Mouse (Mus musculus) thymus, postnatal 10 days (tissue): Measurements from ENCODE around the gene Gsg1l.

ENCODE experiments used
- DNase-seq, 2 experiments: peaks; one replicate each; pipeline ENCODE4 v3.0.0; 2021; ENCODE audit warnings: low spot score in 2 of 2

Gene Gsg1l

GRCm38 (mm10) chr7:125983902-125984841, 98.0 kb downstream of the Gsg1l start:
- no peak for DNase-seq

GRCm38 (mm10) chr7:125979591-125979990, 102.6 kb downstream of the Gsg1l start:
- DNase-seq: no peak

GRCm38 (mm10) chr7:125976695-125977094, 105.5 kb downstream of the Gsg1l start:
- no peak for DNase-seq

- DNase-seq: no peak
Observed at GRCm38 (mm10) chr7:125975414-125975813, 106.8 kb downstream of the Gsg1l start.

- no peak for DNase-seq
Observed at GRCm38 (mm10) chr7:125973874-125974273, 108.3 kb downstream of the Gsg1l start.

- DNase-seq: no peak
Observed at GRCm38 (mm10) chr7:125972776-125973175, 109.4 kb downstream of the Gsg1l start.

- DNase-seq: no peak
Observed at GRCm38 (mm10) chr7:125972174-125972672, 110.0 kb downstream of the Gsg1l start.

- DNase-seq: no peak
Observed at GRCm38 (mm10) chr7:125969076-125969475, 113.1 kb downstream of the Gsg1l start.

GRCm38 (mm10) chr7:125966402-125967261, 115.6 kb downstream of the Gsg1l start:
- DNase-seq: no peak

- DNase-seq: no peak
Observed at GRCm38 (mm10) chr7:125964087-125964607, 118.1 kb downstream of the Gsg1l start.

- no peak for DNase-seq
Observed at GRCm38 (mm10) chr7:125959294-125960048, 122.7 kb downstream of the Gsg1l start.

- no peak for DNase-seq
Observed at GRCm38 (mm10) chr7:125958856-125959255, 123.4 kb downstream of the Gsg1l start.

GRCm38 (mm10) chr7:125954994-125955393, 127.2 kb downstream of the Gsg1l start:
- DNase-seq: no peak

GRCm38 (mm10) chr7:125954356-125954878, 127.8 kb downstream of the Gsg1l start:
- DNase-seq: no peak

GRCm38 (mm10) chr7:125953844-125954243, 128.4 kb downstream of the Gsg1l start:
- no peak for DNase-seq

- no peak for DNase-seq
Observed at GRCm38 (mm10) chr7:125951911-125952310, 130.3 kb downstream of the Gsg1l start.

- DNase-seq: no peak
Observed at GRCm38 (mm10) chr7:125948973-125949372, 133.2 kb downstream of the Gsg1l start.

- no peak for DNase-seq
Observed at GRCm38 (mm10) chr7:125945915-125946314, 136.3 kb downstream of the Gsg1l start.

GRCm38 (mm10) chr7:125944631-125945030, 137.6 kb downstream of the Gsg1l start:
- no peak for DNase-seq

- DNase-seq: no peak
Observed at GRCm38 (mm10) chr7:125943511-125943910, 138.7 kb downstream of the Gsg1l start.
